Mouse (Mus musculus): ENCODE data around the gene Vwa2. TPM values are rescaled to one million over a fixed set of nuclear protein-coding genes. Genes with fewer than 3 reads are reported as not detected.

The Vwa2 gene
- polyA plus RNA-seq, 2 experiments: 0.02 TPM; not detected in 1

DNA sequence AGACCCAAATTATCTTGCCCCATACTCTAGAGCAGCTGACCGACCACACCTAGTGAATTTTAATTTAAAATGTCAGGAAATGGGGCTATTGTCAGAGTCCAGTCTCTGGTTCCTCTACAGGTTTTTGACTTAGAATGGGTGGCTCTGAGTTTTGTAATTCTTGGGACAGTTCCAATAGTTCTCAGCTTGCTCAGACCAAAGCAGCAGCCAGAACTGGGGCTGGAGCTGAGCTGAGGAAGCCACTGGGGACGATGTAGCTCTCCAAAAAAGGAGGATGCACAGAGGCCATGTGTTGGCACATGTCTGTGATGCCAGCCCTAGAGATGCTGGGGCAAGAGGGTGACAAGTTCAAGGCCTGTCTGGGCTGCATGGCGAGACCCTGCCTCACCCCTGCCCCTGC lies 55.3 kb downstream of the Vwa2 start:
- Histone ChIP-seq H3K4me3 (ENCODE audit: insufficient read depth in 1 of 2, low read depth in 2 of 2, low read length in 2 of 2) (no peak overlapping the region), H3K27ac (no peak overlapping the region), H3K4me1 (replicated peaks; ENCODE audit: control insufficient read depth in 2 of 2, insufficient read depth in 2 of 2, low read length in 1 of 2) (no peaks in the 10 kb centered on the region), H3K9me3 (ENCODE audit: control insufficient read depth, low read length) (no peaks in the 10 kb centered on the region), H3K4me2 (ENCODE audit: low read depth) (no peak overlapping the region), H3K36me3 (replicated peaks; ENCODE audit: control insufficient read depth, insufficient read depth, low read depth) (no peaks in the 10 kb centered on the region), H3K9ac (replicated peaks) (no peak overlapping the region), H3K27me3 (ENCODE audit: control insufficient read depth, insufficient read depth, low read length) (no peaks in the 10 kb centered on the region)
- no peak for DNase-seq (ENCODE audit: low read depth in 3 of 3, low spot score in 3 of 3)
- 43% methylated on average over 3 of the region's 3 CpGs for WGBS (ENCODE audit: insufficient replicate concordance)
- TF ChIP-seq EP300 (IDR thresholded peaks at IDR 0.05; ENCODE audit: low read depth) (no peak), CTCF (IDR thresholded peaks at IDR 0.05; ENCODE audit: low read depth) (no peak)
- no peak for ATAC-seq (ENCODE audit: insufficient read depth)

- no peak for ATAC-seq (ENCODE audit: insufficient read depth)
- WGBS (ENCODE audit: insufficient replicate concordance): 60% methylated on average over 9 of the region's 9 CpGs
- Histone ChIP-seq H3K4me1 (replicated peaks; ENCODE audit: control insufficient read depth in 2 of 2, insufficient read depth in 2 of 2, low read length in 1 of 2) (no peaks in the 10 kb centered on the region), H3K27ac (no peak overlapping the region), H3K9me3 (ENCODE audit: control insufficient read depth, low read length) (no peaks in the 10 kb centered on the region), H3K4me3 (ENCODE audit: insufficient read depth in 1 of 2, low read depth in 2 of 2, low read length in 2 of 2) (no peak overlapping the region), H3K4me2 (ENCODE audit: low read depth) (no peak overlapping the region), H3K9ac (replicated peaks) (no peak overlapping the region), H3K36me3 (replicated peaks; ENCODE audit: control insufficient read depth, insufficient read depth, low read depth) (no peaks in the 10 kb centered on the region), H3K27me3 (ENCODE audit: control insufficient read depth, insufficient read depth, low read length) (no peaks in the 10 kb centered on the region)
- TF ChIP-seq EP300 (IDR thresholded peaks at IDR 0.05; ENCODE audit: low read depth) (no peak), CTCF (IDR thresholded peaks at IDR 0.05; ENCODE audit: low read depth) (no peak)
- DNase-seq (ENCODE audit: low read depth in 3 of 3, low spot score in 3 of 3): no peak
These were observed 56.0 kb downstream of the Vwa2 start for GRCm38 (mm10) chr19:56930029-56930428.

DNA sequence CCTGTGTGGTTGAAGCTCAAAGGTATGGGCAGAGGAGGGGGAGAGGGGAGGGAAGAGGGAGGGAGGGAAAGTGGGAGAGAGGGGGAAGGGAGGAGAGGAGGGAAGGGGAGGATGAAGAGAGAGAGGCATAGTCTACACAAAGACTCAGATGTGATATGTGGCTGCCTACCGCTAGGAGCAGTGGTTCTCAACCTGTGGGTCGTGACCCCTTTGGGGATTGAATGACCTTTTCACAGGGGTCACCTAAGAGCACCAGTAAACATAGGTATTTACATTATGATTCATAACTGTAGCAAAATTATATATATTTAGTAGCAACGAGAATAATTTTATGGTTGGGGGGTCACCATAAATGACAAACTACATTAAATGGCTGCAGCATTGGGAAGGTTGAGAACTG lies 59.8 kb downstream of the Vwa2 start:
- ATAC-seq (ENCODE audit: insufficient read depth): no peak
- H3K27me3 ChIP-seq (ENCODE audit: control insufficient read depth, insufficient read depth, low read length): no peaks in the 10 kb centered on the region
- H3K4me1 ChIP-seq (replicated peaks; ENCODE audit: control insufficient read depth in 2 of 2, insufficient read depth in 2 of 2, low read length in 1 of 2): no peaks in the 10 kb centered on the region
- TF ChIP-seq EP300 (IDR thresholded peaks at IDR 0.05; ENCODE audit: low read depth): no peak
- TF ChIP-seq CTCF (IDR thresholded peaks at IDR 0.05; ENCODE audit: low read depth): no peak
- no peaks in the 10 kb centered on the region for H3K36me3 ChIP-seq (replicated peaks; ENCODE audit: control insufficient read depth, insufficient read depth, low read depth)
- no peak overlapping the region for H3K4me2 ChIP-seq (ENCODE audit: low read depth)
- no peaks in the 10 kb centered on the region for H3K9me3 ChIP-seq (ENCODE audit: control insufficient read depth, low read length)
- WGBS (ENCODE audit: insufficient replicate concordance): 63% methylated on average over 3 of the region's 3 CpGs
- no peak overlapping the region for H3K4me3 ChIP-seq (ENCODE audit: insufficient read depth in 1 of 2, low read depth in 2 of 2, low read length in 2 of 2)
- no peak overlapping the region for H3K27ac ChIP-seq
- H3K9ac ChIP-seq (replicated peaks): no peak overlapping the region
- no peak for DNase-seq (ENCODE audit: low read depth in 3 of 3, low spot score in 3 of 3)

DNA sequence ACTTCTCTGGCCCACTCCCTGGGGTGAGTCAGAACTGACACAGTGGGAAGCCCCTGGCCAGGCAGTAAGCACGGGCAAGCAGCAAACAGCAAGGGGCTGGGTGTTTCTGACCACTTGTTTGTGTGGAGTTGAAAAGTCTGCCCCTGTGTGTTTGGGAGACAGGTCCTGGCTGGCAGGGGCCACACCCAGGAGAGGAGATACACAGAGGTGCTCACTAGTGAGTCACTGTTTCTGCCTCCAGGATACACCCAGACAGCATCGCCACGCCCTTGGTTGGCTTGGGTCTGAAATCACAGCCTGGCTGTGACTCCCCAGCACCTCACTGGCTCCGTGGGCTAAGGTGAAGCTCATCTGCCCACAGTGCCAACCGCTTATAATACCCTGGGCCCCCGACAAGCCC lies 61.1 kb downstream of the Vwa2 start:
- 76% methylated on average over 6 of the region's 6 CpGs for WGBS (ENCODE audit: insufficient replicate concordance)
- ATAC-seq (ENCODE audit: insufficient read depth): no peak

DNA sequence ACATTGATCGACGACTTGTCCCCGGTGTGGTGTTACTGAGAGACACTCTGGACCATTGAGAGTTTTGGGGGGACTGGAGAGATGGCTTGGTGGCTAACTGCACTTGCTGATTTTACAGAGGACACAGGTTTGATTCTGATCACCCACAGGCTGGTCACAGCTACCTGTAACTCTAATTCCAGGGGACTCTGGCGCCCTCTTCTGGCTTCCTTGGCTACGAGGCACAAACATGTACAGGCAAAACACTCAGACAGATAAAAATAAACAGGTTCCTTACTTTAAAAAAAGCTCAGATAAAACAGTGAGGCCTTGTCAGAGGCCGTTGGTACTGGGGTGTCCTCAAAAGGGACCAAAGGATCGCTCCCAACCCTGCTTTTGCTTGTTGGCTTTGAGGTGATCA lies 61.7 kb downstream of the Vwa2 start:
- no peak overlapping the region for H3K27ac ChIP-seq
- TF ChIP-seq EP300 (IDR thresholded peaks at IDR 0.05; ENCODE audit: low read depth): no peak
- peak; percentile 33 for TF ChIP-seq CTCF (IDR thresholded peaks at IDR 0.05; ENCODE audit: low read depth)
- WGBS (ENCODE audit: insufficient replicate concordance): 68% methylated on average over 7 of the region's 7 CpGs
- no peak overlapping the region for H3K4me2 ChIP-seq (ENCODE audit: low read depth)
- H3K27me3 ChIP-seq (ENCODE audit: control insufficient read depth, insufficient read depth, low read length): no peaks in the 10 kb centered on the region
- no peak overlapping the region for H3K9ac ChIP-seq (replicated peaks)
- H3K9me3 ChIP-seq (ENCODE audit: control insufficient read depth, low read length): no peaks in the 10 kb centered on the region
- H3K4me1 ChIP-seq (replicated peaks; ENCODE audit: control insufficient read depth in 2 of 2, insufficient read depth in 2 of 2, low read length in 1 of 2): no peaks in the 10 kb centered on the region
- no peak overlapping the region for H3K4me3 ChIP-seq (ENCODE audit: insufficient read depth in 1 of 2, low read depth in 2 of 2, low read length in 2 of 2)
- ATAC-seq (ENCODE audit: insufficient read depth) (no peak), DNase-seq (ENCODE audit: low read depth in 3 of 3, low spot score in 3 of 3) (no peak)
- no peaks in the 10 kb centered on the region for H3K36me3 ChIP-seq (replicated peaks; ENCODE audit: control insufficient read depth, insufficient read depth, low read depth)

More for the DNA sequence above, 61.1 kb downstream of the Vwa2 start:
- no peak overlapping the region for H3K9ac ChIP-seq (replicated peaks)
- no peak overlapping the region for H3K27ac ChIP-seq
- H3K4me1 ChIP-seq (replicated peaks; ENCODE audit: control insufficient read depth in 2 of 2, insufficient read depth in 2 of 2, low read length in 1 of 2): no peaks in the 10 kb centered on the region
- no peak overlapping the region for H3K4me2 ChIP-seq (ENCODE audit: low read depth)
- H3K36me3 ChIP-seq (replicated peaks; ENCODE audit: control insufficient read depth, insufficient read depth, low read depth): no peaks in the 10 kb centered on the region
- no peaks in the 10 kb centered on the region for H3K27me3 ChIP-seq (ENCODE audit: control insufficient read depth, insufficient read depth, low read length)
- TF ChIP-seq EP300 (IDR thresholded peaks at IDR 0.05; ENCODE audit: low read depth) (no peak), CTCF (IDR thresholded peaks at IDR 0.05; ENCODE audit: low read depth) (no peak)
- H3K4me3 ChIP-seq (ENCODE audit: insufficient read depth in 1 of 2, low read depth in 2 of 2, low read length in 2 of 2): no peak overlapping the region
- H3K9me3 ChIP-seq (ENCODE audit: control insufficient read depth, low read length): no peaks in the 10 kb centered on the region
- DNase-seq (ENCODE audit: low read depth in 3 of 3, low spot score in 3 of 3): no peak

Data from liver, embryonic 14.5 days (tissue).